Mouse (Mus musculus): ENCODE data around the gene Xrcc6. TPM values are rescaled to one million over a fixed set of nuclear protein-coding genes. Genes with fewer than 3 reads are reported as not detected.
A peak's percentile ranks its signal among the peaks of the same experiment; 100 is the strongest.

Xrcc6 gene
- total and polyA plus RNA-seq, 2 experiments, result 8.5 to 18.2 TPM

DNA sequence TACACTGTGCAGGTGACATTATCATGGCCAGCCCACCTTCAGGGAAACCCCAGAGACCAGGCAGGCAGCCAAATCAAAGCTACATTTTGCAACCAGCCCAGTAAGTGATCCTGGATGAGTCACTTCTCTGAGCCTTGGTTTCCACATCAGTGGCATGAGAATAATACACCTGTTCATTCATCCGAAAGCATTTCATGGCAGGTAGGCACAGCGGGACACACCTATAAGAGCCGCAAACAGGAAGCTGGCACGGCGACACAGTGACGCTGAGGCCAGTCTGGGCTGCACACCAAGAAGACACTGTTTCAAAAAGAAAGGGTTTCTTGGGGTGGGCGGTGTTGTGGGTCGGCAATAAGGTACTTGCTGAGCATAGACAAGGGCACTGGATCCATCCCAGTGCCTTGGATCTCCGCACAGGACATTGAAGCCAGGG, 33.5 kb upstream of the Xrcc6 start:
- no peak for DNase-seq (ENCODE audit: extremely low read depth, low read depth, low spot score)
- Histone ChIP-seq H3K27ac (replicated peaks; ENCODE audit: insufficient read depth, low read depth, low read length) (no peak overlapping the region), H3K27me3 (ENCODE audit: control insufficient read depth, insufficient read depth, low read length) (no peaks in the 10 kb centered on the region), H3K36me3 (ENCODE audit: control insufficient read depth, insufficient read depth, low read length) (no peaks in the 10 kb centered on the region), H3K9ac (ENCODE audit: low read depth, low read length) (no peak overlapping the region), H3K4me1 (ENCODE audit: control insufficient read depth, insufficient read depth, low read length) (no peaks in the 10 kb centered on the region), H3K79me2 (ENCODE audit: control insufficient read depth, insufficient read depth, low read length) (no peaks in the 10 kb centered on the region), H3K4me3 (ENCODE audit: insufficient read depth, low read depth, low read length) (no peak overlapping the region)
- TF ChIP-seq CTCF (IDR thresholded peaks at IDR 0.05; ENCODE audit: low read depth, low read length), result no peak
- no peak for TF ChIP-seq POLR2A (IDR thresholded peaks at IDR 0.05; ENCODE audit: extremely low read depth, insufficient read depth, low read length)
- 95% methylated on average over 9 of the region's 9 CpGs for WGBS

- Histone ChIP-seq H3K4me3 (ENCODE audit: insufficient read depth, low read depth, low read length) (no peak overlapping the region), H3K27ac (replicated peaks; ENCODE audit: insufficient read depth, low read depth, low read length) (no peak overlapping the region), H3K27me3 (ENCODE audit: control insufficient read depth, insufficient read depth, low read length) (no peaks in the 10 kb centered on the region), H3K9ac (ENCODE audit: low read depth, low read length) (no peak overlapping the region), H3K79me2 (ENCODE audit: control insufficient read depth, insufficient read depth, low read length) (no peaks in the 10 kb centered on the region), H3K4me1 (ENCODE audit: control insufficient read depth, insufficient read depth, low read length) (no peaks in the 10 kb centered on the region), H3K36me3 (ENCODE audit: control insufficient read depth, insufficient read depth, low read length) (no peaks in the 10 kb centered on the region)
- no peak for DNase-seq (ENCODE audit: extremely low read depth, low read depth, low spot score)
- no peak for TF ChIP-seq CTCF (IDR thresholded peaks at IDR 0.05; ENCODE audit: low read depth, low read length)
- no peak for TF ChIP-seq POLR2A (IDR thresholded peaks at IDR 0.05; ENCODE audit: extremely low read depth, insufficient read depth, low read length)
- WGBS, result 92% methylated on average over 6 of the region's 6 CpGs
Observed at GRCm38 (mm10) chr15:81954716-81955115, 32.9 kb upstream of the Xrcc6 start.

GRCm38 (mm10) chr15:81955414-81955813, 32.2 kb upstream of the Xrcc6 start:
- no peaks in the 10 kb centered on the region for H3K27me3 ChIP-seq (ENCODE audit: control insufficient read depth, insufficient read depth, low read length)
- H3K9ac ChIP-seq (ENCODE audit: low read depth, low read length), result no peak overlapping the region
- no peaks in the 10 kb centered on the region for H3K79me2 ChIP-seq (ENCODE audit: control insufficient read depth, insufficient read depth, low read length)
- no peak for TF ChIP-seq CTCF (IDR thresholded peaks at IDR 0.05; ENCODE audit: low read depth, low read length)
- H3K4me1 ChIP-seq (ENCODE audit: control insufficient read depth, insufficient read depth, low read length), result 0 out of 2 replicates have a peak, but pooled peaks cover 2% of the 10 kb centered on the region
- no peak overlapping the region for H3K27ac ChIP-seq (replicated peaks; ENCODE audit: insufficient read depth, low read depth, low read length)
- no peak overlapping the region for H3K4me3 ChIP-seq (ENCODE audit: insufficient read depth, low read depth, low read length)
- no peak for DNase-seq (ENCODE audit: extremely low read depth, low read depth, low spot score)
- H3K36me3 ChIP-seq (ENCODE audit: control insufficient read depth, insufficient read depth, low read length), result no peaks in the 10 kb centered on the region
- 94% methylated on average over 15 of the region's 15 CpGs for WGBS

- H3K9ac ChIP-seq (ENCODE audit: low read depth, low read length), result no peak overlapping the region
- H3K27me3 ChIP-seq (ENCODE audit: control insufficient read depth, insufficient read depth, low read length), result no peaks in the 10 kb centered on the region
- no peak for DNase-seq (ENCODE audit: extremely low read depth, low read depth, low spot score)
- no peaks in the 10 kb centered on the region for H3K36me3 ChIP-seq (ENCODE audit: control insufficient read depth, insufficient read depth, low read length)
- TF ChIP-seq POLR2A (IDR thresholded peaks at IDR 0.05; ENCODE audit: extremely low read depth, insufficient read depth, low read length), result no peak
- peak; percentile 85 for TF ChIP-seq CTCF (IDR thresholded peaks at IDR 0.05; ENCODE audit: low read depth, low read length)
- no peaks in the 10 kb centered on the region for H3K79me2 ChIP-seq (ENCODE audit: control insufficient read depth, insufficient read depth, low read length)
- 0 out of 2 replicates have a peak, but pooled peaks cover 4% of the 10 kb centered on the region for H3K4me1 ChIP-seq (ENCODE audit: control insufficient read depth, insufficient read depth, low read length)
- H3K4me3 ChIP-seq (ENCODE audit: insufficient read depth, low read depth, low read length), result no peak overlapping the region
- 71% methylated on average over 8 of the region's 8 CpGs for WGBS
- H3K27ac ChIP-seq (replicated peaks; ENCODE audit: insufficient read depth, low read depth, low read length), result no peak overlapping the region
Observed at GRCm38 (mm10) chr15:81956457-81956856, 31.2 kb upstream of the Xrcc6 start.

GRCm38 (mm10) chr15:81957598-81957997, 30.0 kb upstream of the Xrcc6 start:
- Histone ChIP-seq H3K4me1 (ENCODE audit: control insufficient read depth, insufficient read depth, low read length) (0 out of 2 replicates have a peak, but pooled peaks cover 4% of the 10 kb centered on the region), H3K27ac (replicated peaks; ENCODE audit: insufficient read depth, low read depth, low read length) (no peak overlapping the region), H3K27me3 (ENCODE audit: control insufficient read depth, insufficient read depth, low read length) (no peaks in the 10 kb centered on the region), H3K79me2 (ENCODE audit: control insufficient read depth, insufficient read depth, low read length) (no peaks in the 10 kb centered on the region), H3K9ac (ENCODE audit: low read depth, low read length) (no peak overlapping the region), H3K4me3 (ENCODE audit: insufficient read depth, low read depth, low read length) (no peak overlapping the region), H3K36me3 (ENCODE audit: control insufficient read depth, insufficient read depth, low read length) (no peaks in the 10 kb centered on the region)
- no peak for TF ChIP-seq POLR2A (IDR thresholded peaks at IDR 0.05; ENCODE audit: extremely low read depth, insufficient read depth, low read length)
- TF ChIP-seq CTCF (IDR thresholded peaks at IDR 0.05; ENCODE audit: low read depth, low read length), result no peak
- no peak for DNase-seq (ENCODE audit: extremely low read depth, low read depth, low spot score)
- WGBS, result 87% methylated on average over 11 of the region's 11 CpGs

DNA sequence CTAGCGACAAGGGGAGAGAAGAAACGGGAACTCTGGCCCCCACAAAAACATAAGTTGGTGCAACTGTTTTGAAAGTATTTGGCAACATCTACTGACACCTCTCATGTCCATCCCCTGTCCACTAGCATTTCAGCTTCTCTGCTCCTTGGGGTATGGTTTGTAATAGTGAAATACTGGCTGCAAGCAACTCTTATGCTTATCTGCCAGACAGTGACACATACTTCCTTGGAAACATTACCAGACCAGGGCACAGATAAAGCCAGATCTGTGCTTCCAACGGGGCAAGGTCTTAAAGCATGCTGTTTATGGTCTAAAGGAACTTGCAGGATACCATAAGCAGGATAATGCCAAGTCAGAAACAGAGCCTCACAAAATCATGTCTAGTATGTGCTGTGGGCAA, 28.7 kb upstream of the Xrcc6 start:
- TF ChIP-seq CTCF (IDR thresholded peaks at IDR 0.05; ENCODE audit: low read depth, low read length) (no peak), POLR2A (IDR thresholded peaks at IDR 0.05; ENCODE audit: extremely low read depth, insufficient read depth, low read length) (no peak)
- no peak overlapping the region for H3K27ac ChIP-seq (replicated peaks; ENCODE audit: insufficient read depth, low read depth, low read length)
- no peaks in the 10 kb centered on the region for H3K36me3 ChIP-seq (ENCODE audit: control insufficient read depth, insufficient read depth, low read length)
- no peaks in the 10 kb centered on the region for H3K27me3 ChIP-seq (ENCODE audit: control insufficient read depth, insufficient read depth, low read length)
- 0 out of 2 replicates have a peak, but pooled peaks cover 4% of the 10 kb centered on the region for H3K4me1 ChIP-seq (ENCODE audit: control insufficient read depth, insufficient read depth, low read length)
- 86% methylated on average over 3 of the region's 3 CpGs for WGBS
- no peaks in the 10 kb centered on the region for H3K79me2 ChIP-seq (ENCODE audit: control insufficient read depth, insufficient read depth, low read length)
- no peak overlapping the region for H3K9ac ChIP-seq (ENCODE audit: low read depth, low read length)
- DNase-seq (ENCODE audit: extremely low read depth, low read depth, low spot score), result no peak
- H3K4me3 ChIP-seq (ENCODE audit: insufficient read depth, low read depth, low read length), result no peak overlapping the region
